Mouse (Mus musculus) telencephalon, adult 2 months (tissue): Measurements from ENCODE around the gene Rngtt.
A peak's percentile ranks its signal among the peaks of the same experiment; 100 is the strongest.

Experiments used
- DNase-seq: peaks from one replicate; pipeline ENCODE4 v3.0.0-alpha.2; 2011; ENCODE audit warnings: low read depth, low spot score

Rngtt gene

GRCm38 (mm10) chr4:33513421-33513820 is 203.3 kb downstream of the Rngtt start:
- DNase-seq = no peak

GRCm38 (mm10) chr4:33514108-33515000 is 204.2 kb downstream of the Rngtt start:
- no peak for DNase-seq

GRCm38 (mm10) chr4:33520196-33520595 is 210.1 kb downstream of the Rngtt start:
- no peak for DNase-seq

GRCm38 (mm10) chr4:33520938-33521337 is 210.8 kb downstream of the Rngtt start:
- DNase-seq = peak; percentile 79

- no peak for DNase-seq
Observed at GRCm38 (mm10) chr4:33523774-33524173, 213.7 kb downstream of the Rngtt start.

- DNase-seq = no peak
Observed at GRCm38 (mm10) chr4:33524481-33525141, 214.5 kb downstream of the Rngtt start.

GRCm38 (mm10) chr4:33525272-33525671 is 215.2 kb downstream of the Rngtt start:
- no peak for DNase-seq

GRCm38 (mm10) chr4:33526092-33526491 is 216.0 kb downstream of the Rngtt start:
- DNase-seq = no peak

- peak; percentile 61 for DNase-seq
Observed at GRCm38 (mm10) chr4:33526675-33527074, 216.6 kb downstream of the Rngtt start.

- no peak for DNase-seq
Observed at GRCm38 (mm10) chr4:33532596-33532995, 222.5 kb downstream of the Rngtt start.

- DNase-seq = no peak
Observed at GRCm38 (mm10) chr4:33544755-33545576, 234.9 kb downstream of the Rngtt start.

- no peak for DNase-seq
Observed at GRCm38 (mm10) chr4:33545577-33545879, 235.4 kb downstream of the Rngtt start.

- no peak for DNase-seq
Observed at GRCm38 (mm10) chr4:33546278-33546677, 236.2 kb downstream of the Rngtt start.

GRCm38 (mm10) chr4:33547315-33547929 is 237.3 kb downstream of the Rngtt start:
- no peak for DNase-seq

GRCm38 (mm10) chr4:33549606-33550005 is 239.5 kb downstream of the Rngtt start:
- DNase-seq = no peak
